Mouse (Mus musculus): Measurements from ENCODE around the gene Nostrin. TPM values are rescaled to one million over a fixed set of nuclear protein-coding genes. Genes with fewer than 3 reads are reported as not detected.

Nostrin gene
- 0.21 and 2.5 TPM in 2 replicates for total RNA-seq (2012; rRNA removed)

- no peak for DNase-seq (ENCODE audit: low read depth, low spot score)
- no peaks in the 10 kb centered on the region for H3K9me3 ChIP-seq (ENCODE audit: control insufficient read depth, insufficient read depth, low read depth, low read length)
- no peak within 1 kb of the TSS for H3K27ac ChIP-seq (ENCODE audit: insufficient read depth, low read depth, low read length, poor library complexity, severe bottlenecking)
- H3K36me3 ChIP-seq (ENCODE audit: control insufficient read depth, insufficient read depth, low read length, poor library complexity, severe bottlenecking): no peaks in the 10 kb centered on the region
- H3K4me3 ChIP-seq (ENCODE audit: insufficient read depth in 1 of 2, low read depth in 1 of 2, low read length in 2 of 2, poor library complexity in 1 of 2, severe bottlenecking in 1 of 2): no peak within 1 kb of the TSS
- in situ Hi-C loops (cut with MboI; ENCODE audit: low sequenced_read_pairs in 2 of 2, unreplicated experiment in 2 of 2): no loop called here
- TF ChIP-seq CHD2 (IDR thresholded peaks at IDR 0.05; ENCODE audit: low read depth, low read length) (no peak), HCFC1 (IDR thresholded peaks at IDR 0.05; ENCODE audit: borderline replicate concordance, insufficient read depth, low read length) (no peak), ZNF384 (IDR thresholded peaks at IDR 0.05; ENCODE audit: low read depth, low read length) (no peak), MAFK (IDR thresholded peaks at IDR 0.05; ENCODE audit: insufficient read depth, low read depth, low read length) (no peak), ZC3H11A (IDR thresholded peaks at IDR 0.05; ENCODE audit: borderline replicate concordance, low read depth, low read length) (no peak)
- H3K9ac ChIP-seq (ENCODE audit: insufficient read depth, low read depth, low read length, poor library complexity, severe bottlenecking): no peak within 1 kb of the TSS
- H3K4me1 ChIP-seq (ENCODE audit: control insufficient read depth in 2 of 2, insufficient read depth in 2 of 2, low read length in 2 of 2, poor library complexity in 1 of 2): peaks cover 3 to 8% of the 10 kb centered on the region in 2 experiments; a peak in 2 of 4 replicates
These were observed at the start of gene Nostrin for GRCm38 (mm10) chr2:69135661-69136576. Gene Nostrin, plus strand, starts transcription at chr2:69135800.

GRCm38 (mm10) chr2:69086505-69087260 is 48.9 kb upstream of the Nostrin start:
- H3K9ac ChIP-seq (ENCODE audit: insufficient read depth, low read depth, low read length, poor library complexity, severe bottlenecking): no peak overlapping the region
- no peak overlapping the region for H3K4me3 ChIP-seq (ENCODE audit: insufficient read depth in 1 of 2, low read depth in 1 of 2, low read length in 2 of 2, poor library complexity in 1 of 2, severe bottlenecking in 1 of 2)
- no peaks in the 10 kb centered on the region for H3K9me3 ChIP-seq (ENCODE audit: control insufficient read depth, insufficient read depth, low read depth, low read length)
- H3K36me3 ChIP-seq (ENCODE audit: control insufficient read depth, insufficient read depth, low read length, poor library complexity, severe bottlenecking): no peaks in the 10 kb centered on the region
- no peak overlapping the region for H3K27ac ChIP-seq (ENCODE audit: insufficient read depth, low read depth, low read length, poor library complexity, severe bottlenecking)
- H3K4me1 ChIP-seq (ENCODE audit: control insufficient read depth in 2 of 2, insufficient read depth in 2 of 2, low read length in 2 of 2, poor library complexity in 1 of 2): no peaks in the 10 kb centered on the region
- no peak for DNase-seq (ENCODE audit: low read depth, low spot score)
- in situ Hi-C loops (cut with MboI; ENCODE audit: low sequenced_read_pairs in 2 of 2, unreplicated experiment in 2 of 2): no loop called here
- TF ChIP-seq ZC3H11A (IDR thresholded peaks at IDR 0.05; ENCODE audit: borderline replicate concordance, low read depth, low read length) (no peak), MAFK (IDR thresholded peaks at IDR 0.05; ENCODE audit: insufficient read depth, low read depth, low read length) (no peak), ZNF384 (IDR thresholded peaks at IDR 0.05; ENCODE audit: low read depth, low read length) (no peak)

GRCm38 (mm10) chr2:69095836-69096235 is 39.8 kb upstream of the Nostrin start:
- Histone ChIP-seq H3K27ac (ENCODE audit: insufficient read depth, low read depth, low read length, poor library complexity, severe bottlenecking) (no peak overlapping the region), H3K9ac (ENCODE audit: insufficient read depth, low read depth, low read length, poor library complexity, severe bottlenecking) (no peak overlapping the region), H3K36me3 (ENCODE audit: control insufficient read depth, insufficient read depth, low read length, poor library complexity, severe bottlenecking) (no peaks in the 10 kb centered on the region), H3K4me3 (ENCODE audit: insufficient read depth in 1 of 2, low read depth in 1 of 2, low read length in 2 of 2, poor library complexity in 1 of 2, severe bottlenecking in 1 of 2) (no peak overlapping the region), H3K4me1 (ENCODE audit: control insufficient read depth in 2 of 2, insufficient read depth in 2 of 2, low read length in 2 of 2, poor library complexity in 1 of 2) (no peaks in the 10 kb centered on the region), H3K9me3 (ENCODE audit: control insufficient read depth, insufficient read depth, low read depth, low read length) (no peaks in the 10 kb centered on the region)
- no peak for TF ChIP-seq ZNF384 (IDR thresholded peaks at IDR 0.05; ENCODE audit: low read depth, low read length)
- TF ChIP-seq ZC3H11A (IDR thresholded peaks at IDR 0.05; ENCODE audit: borderline replicate concordance, low read depth, low read length): no peak
- TF ChIP-seq HCFC1 (IDR thresholded peaks at IDR 0.05; ENCODE audit: borderline replicate concordance, insufficient read depth, low read length): no peak
- DNase-seq (ENCODE audit: low read depth, low spot score): no peak
- in situ Hi-C loops (cut with MboI; ENCODE audit: low sequenced_read_pairs in 2 of 2, unreplicated experiment in 2 of 2): no loop called here

- no peak overlapping the region for H3K9ac ChIP-seq (ENCODE audit: insufficient read depth, low read depth, low read length, poor library complexity, severe bottlenecking)
- TF ChIP-seq MAFK (IDR thresholded peaks at IDR 0.05; ENCODE audit: insufficient read depth, low read depth, low read length) (no peak), ZC3H11A (IDR thresholded peaks at IDR 0.05; ENCODE audit: borderline replicate concordance, low read depth, low read length) (no peak), HCFC1 (IDR thresholded peaks at IDR 0.05; ENCODE audit: borderline replicate concordance, insufficient read depth, low read length) (no peak), CHD2 (IDR thresholded peaks at IDR 0.05; ENCODE audit: low read depth, low read length) (no peak)
- no peak overlapping the region for H3K27ac ChIP-seq (ENCODE audit: insufficient read depth, low read depth, low read length, poor library complexity, severe bottlenecking)
- H3K9me3 ChIP-seq (ENCODE audit: control insufficient read depth, insufficient read depth, low read depth, low read length): no peaks in the 10 kb centered on the region
- no peaks in the 10 kb centered on the region for H3K4me1 ChIP-seq (ENCODE audit: control insufficient read depth in 2 of 2, insufficient read depth in 2 of 2, low read length in 2 of 2, poor library complexity in 1 of 2)
- DNase-seq (ENCODE audit: low read depth, low spot score): no peak
- H3K4me3 ChIP-seq (ENCODE audit: insufficient read depth in 1 of 2, low read depth in 1 of 2, low read length in 2 of 2, poor library complexity in 1 of 2, severe bottlenecking in 1 of 2): no peak overlapping the region
- in situ Hi-C loops (cut with MboI; ENCODE audit: low sequenced_read_pairs in 2 of 2, unreplicated experiment in 2 of 2): no loop called here
- no peaks in the 10 kb centered on the region for H3K36me3 ChIP-seq (ENCODE audit: control insufficient read depth, insufficient read depth, low read length, poor library complexity, severe bottlenecking)
These were observed 38.8 kb upstream of the Nostrin start for GRCm38 (mm10) chr2:69096821-69097220.
